Mouse (Mus musculus): ENCODE measurements around the gene Slc12a4.
A peak's percentile ranks its signal among the peaks of the same experiment; 100 is the strongest.
"Not testable (repeated sequence)": the region's sequence is repeated elsewhere in the genome, so short reads cannot be mapped to it uniquely, and the experiment has no call there.

Slc12a4 gene

DNA sequence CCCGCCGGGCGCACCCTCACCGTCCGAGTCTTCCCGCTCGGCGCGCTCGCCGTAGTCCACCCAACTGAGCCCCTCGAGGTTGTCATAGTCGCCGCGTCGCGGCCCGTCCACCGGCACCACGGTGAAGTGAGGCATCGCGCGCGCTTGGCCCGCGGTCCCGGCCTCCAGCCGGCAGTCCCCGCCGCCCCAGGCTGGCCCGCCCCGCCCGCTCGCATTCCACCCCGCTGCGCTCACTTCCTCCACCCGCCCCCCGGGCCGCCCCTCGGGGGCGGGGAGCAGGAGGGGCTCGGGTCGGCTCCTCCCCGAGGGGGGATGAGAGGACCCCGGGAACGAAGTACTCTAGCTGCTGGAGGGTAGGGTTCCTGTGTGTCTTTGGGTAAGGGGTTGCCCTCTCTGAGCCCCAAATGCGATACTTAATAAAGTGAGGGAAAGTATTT lies at the start of gene Slc12a4:
Gene Slc12a4, minus strand, starts transcription at position 193 of the 437 bp plus-strand sequence.
- DNase-seq, result peak; percentile 84

GRCm38 (mm10) chr8:106012203-106012602 lies 46.3 kb upstream of the Slc12a4 start:
- not testable (repeated sequence) for DNase-seq

DNA sequence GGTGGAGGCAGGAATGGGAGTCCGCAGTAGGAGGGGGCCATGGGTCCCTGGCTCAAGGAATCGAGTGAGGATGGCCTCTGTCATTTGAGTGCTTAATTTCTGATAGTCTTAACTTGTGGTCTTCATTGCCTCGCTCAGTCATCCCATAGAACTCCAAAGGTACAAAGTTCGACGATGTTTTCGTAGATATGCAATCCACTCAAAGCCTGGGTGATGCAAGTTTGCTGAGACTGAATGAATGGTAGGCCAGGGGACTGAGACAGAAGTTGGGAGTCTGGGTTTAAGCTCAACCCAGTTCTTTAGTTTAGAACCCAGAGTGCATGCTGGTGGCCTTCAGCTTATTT lies 45.7 kb upstream of the Slc12a4 start, which contains the start of gene Ddx28:
Gene Ddx28, minus strand, starts transcription at position 240 of the 344 bp plus-strand sequence.
- DNase-seq, result no peak

DNA sequence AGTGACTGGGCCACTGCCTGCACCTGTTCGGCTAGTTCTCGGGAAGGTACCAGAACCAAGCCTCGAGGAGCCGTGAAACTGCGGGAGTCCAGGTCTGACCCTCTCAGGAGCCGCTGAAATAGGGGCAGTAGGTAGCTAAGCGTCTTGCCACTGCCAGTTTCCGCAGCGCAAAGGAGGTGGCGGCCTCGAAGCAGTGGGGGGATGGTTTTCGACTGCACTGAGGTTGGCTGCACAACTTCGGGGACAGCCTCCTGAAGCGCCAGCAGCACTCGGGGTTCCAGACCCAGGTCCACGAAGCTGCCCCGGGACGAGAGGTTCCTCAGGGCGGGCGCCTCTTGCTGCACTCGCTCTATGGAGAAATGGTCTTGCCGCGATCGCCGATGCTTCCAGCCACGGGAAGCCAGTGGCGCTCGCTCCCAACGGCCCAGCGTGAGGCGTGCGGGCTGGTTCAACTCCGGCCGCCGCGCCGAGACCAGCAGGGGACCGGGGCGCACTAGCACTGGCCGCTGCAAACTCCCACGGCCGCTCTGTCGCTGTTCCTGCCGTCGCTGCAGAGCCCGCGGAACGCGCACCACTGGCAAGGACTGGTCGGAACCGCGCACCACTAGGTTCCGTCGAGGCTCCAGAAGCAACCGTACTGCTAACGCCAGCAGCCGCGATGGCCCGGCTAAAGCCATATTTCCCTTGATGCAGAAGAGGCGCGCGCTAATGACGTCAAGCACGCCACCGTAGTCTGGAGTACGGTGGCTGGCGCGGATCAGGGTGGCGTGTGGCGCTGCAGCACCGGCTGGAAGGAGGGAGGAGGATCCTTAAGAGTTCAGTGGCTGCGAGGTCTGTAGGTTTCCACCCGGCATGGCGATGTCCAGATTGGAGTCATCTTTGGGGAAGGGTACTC lies 45.1 kb upstream of the Slc12a4 start:
- peak; percentile 95 for DNase-seq

DNA sequence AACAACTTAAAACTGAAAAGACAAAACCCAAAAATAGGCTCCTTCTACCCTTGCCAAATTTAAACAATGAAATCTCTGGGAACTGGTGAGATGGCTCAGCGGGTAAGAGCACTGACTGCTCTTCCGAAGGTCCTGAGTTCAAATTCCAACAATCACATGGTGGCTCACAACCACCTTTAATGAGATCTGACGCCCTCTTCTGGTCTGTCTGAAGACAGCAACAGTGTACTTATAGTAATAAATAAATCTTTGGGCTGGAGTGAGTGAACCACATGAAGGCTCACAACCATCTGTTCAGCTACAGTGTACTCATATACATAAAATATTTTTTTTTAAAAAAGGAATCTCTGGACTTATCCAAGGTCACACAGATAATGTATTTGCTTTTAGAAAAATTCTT lies 42.0 kb upstream of the Slc12a4 start:
- DNase-seq, result not testable (repeated sequence)

- DNase-seq, result peak; percentile 52
These were observed 41.2 kb upstream of the Slc12a4 start for GRCm38 (mm10) chr8:106007135-106007534.

DNA sequence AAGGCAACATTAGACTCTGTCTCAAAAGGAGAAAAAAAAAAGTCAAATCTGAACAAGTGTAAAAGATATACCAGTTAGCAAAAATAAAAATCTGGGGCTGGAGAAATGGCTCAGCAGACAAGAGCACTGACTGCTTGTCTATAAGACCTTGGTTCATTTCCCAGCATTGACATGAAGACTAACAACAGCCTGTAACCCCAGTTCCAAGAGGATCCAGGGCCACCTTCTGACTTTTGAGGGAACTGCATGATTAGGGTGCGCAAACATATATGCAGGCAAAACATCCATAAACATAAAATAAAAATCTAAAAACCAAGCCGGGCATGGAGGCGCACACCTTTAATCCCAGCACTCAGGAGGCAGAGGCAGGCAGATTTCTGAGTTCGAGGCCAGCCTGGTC lies 40.5 kb upstream of the Slc12a4 start:
- no peak for DNase-seq

DNA sequence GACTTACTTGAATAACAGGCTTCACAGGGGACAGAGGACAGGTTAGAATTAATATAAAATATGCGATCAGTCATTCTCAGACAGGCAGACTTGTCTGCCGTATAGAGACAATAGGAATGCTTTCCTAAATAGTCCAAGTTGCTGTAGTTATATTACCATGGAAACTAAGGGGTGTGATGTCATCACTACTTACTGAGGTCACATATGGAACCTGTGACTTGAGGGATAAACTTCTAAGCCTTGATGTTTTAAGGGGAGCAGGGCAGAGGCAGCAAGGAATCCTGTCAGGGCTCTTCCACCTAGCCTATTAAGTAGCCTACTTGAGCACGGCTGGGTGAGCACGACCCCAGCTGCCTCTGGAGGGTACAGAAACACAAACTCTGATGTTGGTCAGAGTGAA lies 40.0 kb upstream of the Slc12a4 start, which contains the start of gene Dpep2nb:
Gene Dpep2nb, minus strand, starts transcription at position 101 of the 400 bp plus-strand sequence.
- DNase-seq, result no peak

DNA sequence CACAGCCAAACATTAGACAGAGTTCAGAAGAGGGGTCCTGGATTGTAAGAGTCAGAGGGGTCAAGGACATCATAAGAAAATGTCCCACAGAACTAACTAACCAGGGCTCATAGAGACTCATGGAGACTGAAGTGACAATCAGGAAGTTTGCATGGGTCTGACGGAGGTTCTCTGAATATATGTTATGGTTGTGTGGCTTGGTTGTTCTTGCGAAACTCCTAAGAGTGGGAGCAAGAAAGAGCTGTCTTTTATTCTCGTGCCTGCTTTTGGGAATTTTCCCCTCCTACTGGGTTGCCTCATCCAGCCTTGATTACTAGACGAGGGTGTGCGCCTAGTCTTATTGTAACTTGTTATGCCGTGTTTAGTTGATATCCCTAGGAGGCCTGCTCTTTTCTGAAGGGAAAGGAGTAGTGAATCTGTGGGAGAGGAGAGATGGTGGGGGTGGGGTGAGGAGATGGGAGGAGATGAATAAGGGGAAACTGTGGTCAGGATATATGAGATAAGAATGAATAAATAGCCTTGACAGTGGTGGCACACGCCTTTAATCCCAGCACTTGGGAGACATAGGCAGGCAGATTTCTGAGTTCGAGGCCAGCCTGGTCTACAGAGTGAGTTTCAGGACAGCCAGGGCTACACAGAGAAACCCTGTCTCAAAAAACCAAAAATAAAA lies 38.8 kb upstream of the Slc12a4 start:
- no peak for DNase-seq

DNA sequence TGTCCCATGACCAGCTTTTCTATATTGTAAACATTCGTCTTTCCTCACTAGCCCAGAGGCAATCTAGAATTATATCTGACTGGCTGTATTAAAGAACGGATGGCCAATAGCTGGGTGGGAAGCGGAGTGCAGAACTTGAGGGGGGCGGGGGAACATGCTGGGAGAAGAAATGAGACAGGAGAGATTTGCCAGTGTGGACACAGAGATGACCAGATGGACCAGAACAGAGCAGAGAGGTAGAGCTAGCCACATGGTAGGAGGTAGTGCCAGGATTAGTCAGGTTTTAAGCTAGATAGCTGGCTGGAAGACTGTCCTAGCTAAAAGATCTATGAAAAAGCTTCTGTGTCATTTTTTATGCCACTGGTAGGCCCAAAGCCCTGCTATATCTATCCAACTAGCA lies 36.0 kb upstream of the Slc12a4 start:
- DNase-seq, result no peak

DNA sequence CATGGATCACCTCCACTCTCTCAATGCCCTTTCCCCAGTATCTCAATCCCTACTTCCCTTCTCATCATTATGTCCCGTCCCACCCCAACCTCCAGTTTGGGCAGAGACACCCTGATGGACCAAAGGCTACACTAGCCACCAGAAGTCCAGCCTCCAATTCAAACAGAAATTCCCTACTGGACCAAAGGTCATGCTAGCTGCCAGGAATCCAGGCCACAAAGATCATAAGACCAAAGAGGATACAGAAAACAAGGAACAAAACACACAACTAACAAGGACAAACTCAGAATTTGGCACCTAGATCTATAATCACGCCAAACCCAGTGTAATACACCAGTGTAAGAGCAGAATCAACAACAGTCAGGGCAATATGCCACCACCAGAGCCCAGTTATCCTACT lies 33.1 kb upstream of the Slc12a4 start:
- DNase-seq, result no peak

DNA sequence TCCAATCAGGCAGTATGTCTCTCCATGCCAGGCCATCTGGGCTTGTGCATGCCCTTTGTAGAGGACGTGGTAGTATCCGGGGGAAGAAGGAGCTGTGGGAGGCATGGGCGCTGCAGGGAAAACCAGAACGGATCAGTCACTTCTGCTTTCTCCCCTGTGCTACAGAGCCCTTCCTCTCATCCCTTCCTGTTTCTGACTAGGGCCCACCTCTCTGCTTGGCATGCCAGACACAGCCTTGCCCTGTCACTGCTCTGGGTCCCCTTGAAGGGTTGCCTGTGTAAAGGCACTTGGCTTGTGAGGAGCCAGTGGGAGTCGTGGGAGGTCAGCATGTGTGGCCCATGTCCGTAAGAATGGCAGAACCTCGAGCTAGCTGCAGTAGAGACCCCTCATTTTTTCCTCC lies 30.5 kb upstream of the Slc12a4 start:
- peak; percentile 38 for DNase-seq

- no peak for DNase-seq
These were observed 27.3 kb upstream of the Slc12a4 start for GRCm38 (mm10) chr8:105993226-105993625.

- peak; percentile 69 for DNase-seq
These were observed 26.6 kb upstream of the Slc12a4 start for GRCm38 (mm10) chr8:105992499-105992898.

DNA sequence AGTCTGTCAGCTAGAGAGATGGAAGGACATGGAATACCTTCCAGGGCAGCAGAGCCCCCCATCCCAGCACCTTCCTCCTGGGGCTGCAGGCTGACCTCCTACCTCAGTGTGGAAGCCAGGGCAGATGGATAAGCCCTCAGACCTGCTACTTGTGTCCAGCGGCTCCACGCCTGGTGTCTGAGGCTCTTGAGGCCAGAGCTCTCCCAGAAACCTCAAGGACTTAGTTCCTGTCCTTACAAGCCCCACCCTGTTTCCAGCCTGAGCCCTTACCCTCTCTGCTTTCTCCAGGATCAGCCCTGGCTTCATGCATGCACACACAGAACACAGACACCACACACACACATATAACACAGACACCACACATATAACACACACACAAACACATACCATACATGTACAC lies 25.6 kb upstream of the Slc12a4 start:
- DNase-seq, result peak; percentile 64

GRCm38 (mm10) chr8:105990856-105991387 lies 25.0 kb upstream of the Slc12a4 start, which contains the start of gene Dus2:
Gene Dus2, plus strand, starts transcription at chr8:105991337.
- DNase-seq, result peak; percentile 89

DNA sequence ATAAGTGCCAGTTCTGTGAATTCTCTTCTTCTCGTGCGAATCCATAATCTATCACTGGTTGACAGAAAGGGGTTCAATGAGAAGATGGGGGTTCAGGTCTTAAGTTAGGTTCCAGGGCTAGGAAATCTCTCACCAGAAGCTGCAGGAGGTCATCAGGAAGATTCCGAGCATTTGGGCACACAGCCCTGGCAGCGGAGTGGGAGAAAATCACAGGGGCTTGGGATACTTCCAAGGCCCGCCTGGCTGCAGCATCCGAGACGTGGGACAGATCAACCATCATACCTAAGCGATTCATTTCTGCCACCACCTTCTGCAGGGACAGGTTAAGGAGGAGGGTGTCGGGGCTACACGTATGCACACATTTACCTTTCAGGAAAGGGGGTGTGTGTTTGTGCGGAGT lies 22.6 kb upstream of the Slc12a4 start:
- DNase-seq, result no peak

DNA sequence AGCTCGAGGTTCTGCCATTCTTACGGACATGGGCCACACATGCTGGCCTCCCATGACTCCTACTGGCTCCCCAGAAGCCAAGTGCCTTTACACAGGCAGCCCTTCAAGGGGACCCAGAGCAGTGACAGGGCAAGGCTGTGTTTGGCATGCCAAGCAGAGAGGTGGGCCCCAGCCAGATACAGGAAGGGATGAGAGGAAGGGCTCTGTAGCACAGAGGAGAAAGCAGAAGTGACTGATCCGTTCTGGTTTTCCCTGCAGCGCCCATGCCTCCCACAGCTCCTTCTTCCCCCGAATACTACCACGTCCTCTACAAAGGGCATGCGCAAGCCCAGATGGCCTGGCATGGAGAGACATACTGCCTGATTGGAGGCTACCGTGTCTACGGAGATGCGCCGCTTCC lies 17.5 kb upstream of the Slc12a4 start:
- DNase-seq, result not testable (repeated sequence)

GRCm38 (mm10) chr8:105981146-105981545 lies 15.2 kb upstream of the Slc12a4 start:
- no peak for DNase-seq

GRCm38 (mm10) chr8:105979325-105979724 lies 13.4 kb upstream of the Slc12a4 start, which contains the start of gene Dpep3:
Gene Dpep3, minus strand, starts transcription at chr8:105979429.
- DNase-seq, result no peak

DNA sequence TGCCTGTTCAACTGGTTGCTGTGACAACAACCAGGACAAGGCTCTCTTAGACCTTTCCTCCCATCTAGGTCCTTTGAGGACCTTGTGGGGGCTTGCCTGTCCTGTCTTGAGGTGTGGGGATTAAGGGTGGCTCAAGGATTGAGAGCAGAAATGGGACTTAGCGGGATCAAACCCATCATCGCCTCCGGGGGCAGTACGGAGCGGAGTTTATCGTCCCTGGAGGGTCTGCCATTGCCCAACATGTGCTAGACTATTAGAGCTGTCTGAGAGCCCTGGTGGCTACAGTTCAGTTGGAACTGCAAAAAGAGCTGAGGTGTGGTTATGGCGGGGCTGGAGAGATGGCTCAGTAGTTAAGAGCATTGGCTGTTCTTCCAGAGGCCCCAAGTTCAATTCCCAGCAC lies 9.5 kb upstream of the Slc12a4 start:
- no peak for DNase-seq

- DNase-seq, result no peak
These were observed 5.3 kb upstream of the Slc12a4 start for GRCm38 (mm10) chr8:105971019-105971720.

DNA sequence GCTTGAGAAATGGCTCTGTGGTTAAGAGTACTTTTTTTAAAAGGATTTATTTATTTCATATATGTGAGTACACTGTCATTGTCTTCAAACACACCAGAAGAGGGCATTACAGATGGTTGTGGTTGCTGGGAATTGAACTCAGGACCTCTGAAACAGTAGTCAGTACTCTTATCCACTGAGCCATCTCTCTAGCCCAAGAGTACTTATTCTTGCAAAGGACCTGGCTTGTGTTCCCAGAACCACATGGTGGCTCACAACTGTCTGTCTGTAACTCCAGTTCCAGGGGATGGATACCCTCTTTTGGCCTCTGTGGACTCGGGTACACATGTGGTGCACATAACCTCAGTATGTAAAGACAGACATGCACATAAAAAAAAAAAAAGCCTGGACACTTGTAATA lies 3.5 kb upstream of the Slc12a4 start:
- no peak for DNase-seq

Data from lung, postnatal 36 days (tissue).